10 mouse cellular contexts compared by ENCODE assay signal in the genomic region with DNA sequence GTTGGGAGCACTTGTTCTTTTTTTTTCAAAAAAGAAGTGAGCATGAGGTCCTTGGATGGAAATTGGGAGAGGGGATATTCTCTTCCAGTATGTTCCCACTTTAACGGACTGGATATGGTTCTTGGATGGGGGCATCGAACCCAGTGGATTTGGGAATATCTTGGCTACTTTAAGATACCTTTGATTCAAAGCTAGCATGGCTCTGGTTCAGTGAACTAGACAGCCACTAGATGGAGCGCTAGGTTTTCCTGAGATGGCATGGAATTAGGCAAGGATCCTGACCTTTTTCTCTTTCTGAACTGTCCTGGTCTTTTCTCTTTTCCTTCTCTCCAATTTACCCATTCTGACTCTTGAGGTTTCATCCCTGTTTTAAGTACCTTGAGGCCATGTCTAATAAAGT. TPM values are rescaled to one million over a fixed set of nuclear protein-coding genes. Genes with fewer than 3 reads are reported as not detected.
A peak's percentile ranks its signal among the peaks of the same experiment; 100 is the strongest.
DNase-seq lines count a peak whose midpoint lies in the region; ATAC-seq lines count a peak whose summit lies in the region.
"Had no signal": no experiment of that assay in that cellular context is flagged by ENCODE, and none has a peak within 500 bp of the region (broad histone marks: within the 10 kb centered on the region; RNA-seq: fewer than 3 reads in every experiment).

No protein-coding gene starts in this region.

- ATAC-seq in neural tube, embryonic 15.5 days (ENCODE audit: low FRiP score): no peak
- peak; percentile 70 for ATAC-seq in hindbrain, embryonic 16.5 days
- peak; percentile 28; the same call in 1 of the 2 replicates for ATAC-seq in limb, embryonic 13.5 days (ENCODE audit: low FRiP score, low read depth)

- 36% methylated on average over 3 of the region's 3 CpGs for WGBS in neural tube, embryonic 15.5 days
- WGBS in hindbrain, embryonic 16.5 days: 29% methylated on average over 3 of the region's 3 CpGs
- 37% methylated on average over 3 of the region's 3 CpGs for WGBS in limb, embryonic 13.5 days

- H3K9me3 ChIP-seq in neural tube, embryonic 15.5 days (replicated peaks): no peaks in the 10 kb centered on the region
- H3K9me3 ChIP-seq in hindbrain, embryonic 16.5 days (ENCODE audit: control insufficient read depth, low read length): peaks cover 2% of the 10 kb centered on the region; the same call in 1 of the 2 replicates
- H3K9me3 ChIP-seq in limb, embryonic 13.5 days: peaks cover 5% of the 10 kb centered on the region
- H3K9me3 ChIP-seq: lung, embryonic 15.5 days had no signal

- H3K36me3 ChIP-seq in neural tube, embryonic 15.5 days: no peaks in the 10 kb centered on the region
- H3K36me3 ChIP-seq in hindbrain, embryonic 16.5 days (ENCODE audit: control insufficient read depth, insufficient read depth, low read length): no peaks in the 10 kb centered on the region
- H3K36me3 ChIP-seq in limb, embryonic 13.5 days: no peaks in the 10 kb centered on the region
- H3K36me3 ChIP-seq: lung, embryonic 15.5 days had no signal

- H3K4me2 ChIP-seq in neural tube, embryonic 15.5 days: no peak overlapping the region
- no peak overlapping the region for H3K4me2 ChIP-seq in hindbrain, embryonic 16.5 days (ENCODE audit: low read length)
- H3K4me2 ChIP-seq in limb, embryonic 13.5 days (replicated peaks): no peak overlapping the region
- H3K4me2 ChIP-seq: lung, embryonic 15.5 days had no signal

- no peak overlapping the region for H3K27ac ChIP-seq in neural tube, embryonic 15.5 days (replicated peaks)
- no peak overlapping the region for H3K27ac ChIP-seq in hindbrain, embryonic 16.5 days (ENCODE audit: low read depth, low read length)
- no peak overlapping the region for H3K27ac ChIP-seq in limb, embryonic 13.5 days
- H3K27ac ChIP-seq: lung, embryonic 15.5 days had no signal

- H3K4me3 ChIP-seq in neural tube, embryonic 15.5 days (replicated peaks): no peak overlapping the region
- H3K4me3 ChIP-seq in hindbrain, embryonic 16.5 days (ENCODE audit: low read length): no peak overlapping the region
- H3K4me3 ChIP-seq in limb, embryonic 13.5 days: no peak overlapping the region
- H3K4me3 ChIP-seq: erythroblast, embryonic 14.5 days; lung, embryonic 15.5 days had no signal

- peak; percentile 30 for DNase-seq in neural tube, embryonic 10.5 days (ENCODE audit: extremely low spot score, low spot score)
- peak; percentile 62 for DNase-seq in ZHBTc4 (ENCODE audit: low read depth, low spot score)
- peak; percentile 76 for DNase-seq in embryo, embryonic 11 days
- peak; percentile 38 for DNase-seq in retina, adult 2 months (ENCODE audit: low read depth, low spot score)
- no peak for DNase-seq in thymus, postnatal 36 days

- no peak overlapping the region for H3K9ac ChIP-seq in neural tube, embryonic 15.5 days (replicated peaks)
- no peak overlapping the region for H3K9ac ChIP-seq in hindbrain, embryonic 16.5 days (ENCODE audit: low read depth, low read length)
- H3K9ac ChIP-seq in limb, embryonic 13.5 days: no peak overlapping the region
- H3K9ac ChIP-seq: lung, embryonic 15.5 days had no signal

- no peaks in the 10 kb centered on the region for H3K4me1 ChIP-seq in neural tube, embryonic 15.5 days
- H3K4me1 ChIP-seq in hindbrain, embryonic 16.5 days (ENCODE audit: control insufficient read depth, insufficient read depth, low read depth, low read length): no peaks in the 10 kb centered on the region
- no peaks in the 10 kb centered on the region for H3K4me1 ChIP-seq in limb, embryonic 13.5 days
- H3K4me1 ChIP-seq: lung, embryonic 15.5 days had no signal

- no peaks in the 10 kb centered on the region for H3K27me3 ChIP-seq in neural tube, embryonic 15.5 days (replicated peaks)
- H3K27me3 ChIP-seq in hindbrain, embryonic 16.5 days (replicated peaks; ENCODE audit: control insufficient read depth, insufficient read depth, low read length): no peaks in the 10 kb centered on the region
- H3K27me3 ChIP-seq in limb, embryonic 13.5 days: no peaks in the 10 kb centered on the region
- H3K27me3 ChIP-seq: lung, embryonic 15.5 days had no signal

RNA-seq across cellular contexts. Expression of a gene that starts 20.6 kb away (rescaled TPM):
- 133 and 144 TPM in 2 replicates for polyA plus RNA-seq in neural tube, embryonic 15.5 days (2015; fragmentation: Nextera tagmentation; extraction: Ambion mirVana)
- polyA plus RNA-seq in hindbrain, embryonic 16.5 days (2015; fragmentation: Nextera tagmentation; extraction: Ambion mirVana): 121 and 146 TPM in 2 replicates
- polyA plus RNA-seq in limb, embryonic 13.5 days (2015; fragmentation: Nextera tagmentation; extraction: Ambion mirVana): 62.7 and 65.7 TPM in 2 replicates

Comparison
In these comparisons a context has a peak if more than half of its experiments do, and no peak if none do; other contexts are left out.
1. DNase-seq: peak in neural tube, embryonic 10.5 days (single experiment), ZHBTc4 (single experiment), embryo, embryonic 11 days (single experiment) and retina, adult 2 months (single experiment); none in thymus, postnatal 36 days (0 of 2).